Mouse (Mus musculus) ES-Bruce4 (cell line): Measurements from ENCODE around the gene Trio.

Experiments
- CTCF ChIP-seq: IDR thresholded peaks from one replicate; pipeline ENCODE4 v1.8.1; 2011; ENCODE audit warnings: low read depth, low read length
- EP300 ChIP-seq: IDR thresholded peaks from 2 replicates; pipeline ENCODE4 v1.6.1; 2011; ENCODE audit warnings: low read depth, low read length; ENCODE audit not compliant: insufficient read depth
- POLR2A ChIP-seq: IDR thresholded peaks from one replicate; pipeline ENCODE4 v1.8.1; 2011; ENCODE audit warnings: low read length; ENCODE audit not compliant: insufficient read depth

DNA sequence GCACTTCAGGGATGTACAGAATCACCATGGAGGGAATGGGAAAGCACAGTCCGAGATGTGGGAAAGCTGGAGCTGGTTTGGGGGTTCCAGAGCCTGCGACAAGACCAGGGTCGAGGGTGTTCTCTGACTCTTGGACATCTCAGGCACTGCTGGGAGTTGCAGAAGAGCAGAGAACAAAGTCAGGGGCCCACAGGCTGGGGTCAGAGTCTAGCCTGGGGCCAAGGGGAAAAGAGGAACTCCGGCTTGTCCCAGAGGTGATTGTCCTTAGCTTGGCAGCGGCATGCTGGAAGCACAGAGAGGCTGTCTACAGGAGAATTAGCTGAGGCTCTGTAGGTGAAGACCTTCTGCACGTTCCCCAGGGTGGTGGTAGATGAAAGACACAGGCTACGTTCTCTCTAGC, 307.0 kb downstream of the Trio start:
- TF ChIP-seq CTCF (no peak), POLR2A (no peak), EP300 (no peak)
